Mouse (Mus musculus) forebrain, embryonic 14.5 days (tissue): Measurements from ENCODE around the gene Cyp11a1. TPM values are rescaled to one million over a fixed set of nuclear protein-coding genes. Genes with fewer than 3 reads are reported as not detected.

Experiments used
- ATAC-seq: fragments of 200-750 bp; cut with Nextera tagmentation; 2 replicates; pipeline ENCODE4 v1.8.0; 2017; ENCODE audit warnings: mild to moderate bottlenecking, moderate library complexity
- DNase-seq: peaks from one replicate; pipeline ENCODE4 v3.0.0-alpha.2; 2015; ENCODE audit warnings: low spot score
- H3K27ac ChIP-seq: fragments of 300-500 bp; sonication (generic); 2 replicates; pipeline ENCODE4 v1.5.1; 2014; ENCODE audit warnings: low read depth, mild to moderate bottlenecking, control low read depth, low read length, moderate library complexity
- H3K27me3 ChIP-seq: fragments of 300-500 bp; sonication (generic); replicated peaks from 2 replicates; pipeline ENCODE4 v1.6.1; 2014; ENCODE audit warnings: low read length, control low read depth, mixed read lengths; ENCODE audit not compliant: control insufficient read depth, insufficient read depth
- H3K36me3 ChIP-seq: fragments of 300-500 bp; sonication (generic); 2 replicates; pipeline ENCODE4 v1.6.1; 2014; ENCODE audit warnings: low read length, control low read depth; ENCODE audit not compliant: control insufficient read depth, insufficient read depth
- H3K4me1 ChIP-seq: fragments of 300-500 bp; sonication (generic); 2 replicates; pipeline ENCODE4 v1.6.1; 2014; ENCODE audit warnings: antibody characterized with exemption, low read length, control low read depth; ENCODE audit not compliant: control insufficient read depth, insufficient read depth
- H3K4me2 ChIP-seq: fragments of 300-500 bp; sonication (generic); 2 replicates; pipeline ENCODE4 v1.6.1; 2014; ENCODE audit warnings: mild to moderate bottlenecking, control low read depth, low read length
- H3K4me3 ChIP-seq: fragments of 300-500 bp; sonication (generic); 2 replicates; pipeline ENCODE4 v1.5.1; 2014; ENCODE audit warnings: low read depth, low read length, control low read depth
- H3K9ac ChIP-seq: fragments of 300-500 bp; sonication (generic); 2 replicates; pipeline ENCODE4 v1.6.1; 2014; ENCODE audit warnings: mild to moderate bottlenecking, low read length, control low read depth, moderate library complexity
- H3K9me3 ChIP-seq: fragments of 300-500 bp; sonication (generic); replicated peaks from 2 replicates; pipeline ENCODE4 v1.6.1; 2016; ENCODE audit warnings: low read length, control low read depth, mixed read lengths; ENCODE audit not compliant: control insufficient read depth
- WGBS: fragments of 180-500 bp; shearing (Covaris S2); extraction: QIAGEN DNeasy Blood & Tissue Kit; methylation state at CpG from one replicate; pipeline ENCODE4 v1.1.7; 2014; 5-methylcytosine and 5-hydroxymethylcytosine counted together
- polyA plus RNA-seq: library from polyadenylated mRNA; unstranded; fragments of >200 nt; fragmentation: Nextera tagmentation; extraction: Ambion mirVana; gene quantifications from 2 replicates; pipeline ENCODE4 v1.2.1, GENCODE M21; 2014

The Cyp11a1 gene
- polyA plus RNA-seq = 0.15 and 0.54 TPM in 2 replicates

DNA sequence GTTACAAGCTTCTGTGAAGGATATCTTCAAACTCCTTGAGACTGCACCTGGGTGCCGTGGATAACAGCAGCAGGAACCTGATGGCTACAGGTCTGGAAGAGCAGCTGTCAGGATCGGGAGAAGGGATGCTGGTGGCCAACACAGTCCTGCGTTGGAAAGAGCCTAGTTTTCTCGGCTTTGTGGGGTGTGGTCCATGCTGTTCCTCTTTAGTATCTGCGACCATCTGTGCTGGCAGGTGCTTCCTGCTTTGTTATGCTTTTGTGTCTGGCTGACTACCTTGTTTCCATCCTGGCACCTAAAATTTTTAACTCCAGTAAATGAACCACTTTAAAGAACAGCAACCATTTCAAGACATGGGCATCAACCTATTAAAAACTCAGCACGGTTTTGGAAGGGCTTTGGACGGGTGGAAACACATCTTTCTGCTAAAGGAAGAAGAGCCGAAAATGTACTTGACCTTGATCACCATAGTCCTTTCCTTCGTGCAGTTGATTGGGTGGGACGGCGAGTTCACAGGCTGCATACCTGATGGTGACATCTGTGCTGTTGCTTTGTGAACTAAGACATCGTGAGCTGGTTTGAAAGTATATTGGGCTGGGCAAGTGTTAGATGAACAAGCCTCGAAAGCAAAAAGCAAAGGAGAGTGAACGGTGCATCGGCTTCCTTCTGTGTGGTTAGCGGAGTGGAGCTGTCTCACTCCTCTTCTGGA is at the start of gene Cyp11a1:
TSS of gene Cyp11a1 (plus strand) at position 659 of the 709 bp plus-strand sequence.
- ATAC-seq = no peak
- H3K4me3 ChIP-seq = no peak within 1 kb of the TSS
- H3K9me3 ChIP-seq = no peaks in the 10 kb centered on the region
- no peak within 1 kb of the TSS for H3K9ac ChIP-seq
- WGBS = 85% methylated on average over 16 of the region's 16 CpGs
- peaks cover 15% of the 10 kb centered on the region for H3K4me1 ChIP-seq
- no peak within 1 kb of the TSS for H3K4me2 ChIP-seq
- H3K27me3 ChIP-seq = no peaks in the 10 kb centered on the region
- no peaks in the 10 kb centered on the region for H3K36me3 ChIP-seq
- 0 out of 2 replicates have a peak within 1 kb of the TSS, but pooled peaks have one; percentile 21 for H3K27ac ChIP-seq
- no peak for DNase-seq

DNA sequence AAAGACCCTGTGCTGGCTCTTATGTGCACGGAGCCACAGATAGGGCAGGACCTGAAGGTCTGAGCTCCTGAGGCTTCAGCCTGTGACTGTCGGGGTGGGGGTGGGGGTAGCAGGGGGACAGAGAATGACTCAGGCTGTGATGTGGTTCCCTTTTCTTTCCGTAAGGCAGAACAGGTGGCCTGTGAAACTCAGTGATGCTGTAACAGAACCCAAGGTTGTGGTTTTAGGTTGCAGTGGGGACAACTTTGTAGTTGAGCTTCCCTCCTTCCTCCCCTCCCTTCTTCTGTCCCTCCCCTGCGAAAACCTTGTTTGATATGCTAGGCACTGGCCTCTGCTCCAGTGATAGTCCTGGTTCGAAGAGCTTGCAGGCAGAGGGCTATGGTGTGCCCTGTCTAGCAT is 49.4 kb upstream of the Cyp11a1 start:
- DNase-seq (no peak), ATAC-seq (no peak)
- H3K9me3 ChIP-seq = no peaks in the 10 kb centered on the region
- no peak overlapping the region for H3K27ac ChIP-seq
- no peak overlapping the region for H3K4me2 ChIP-seq
- no peak overlapping the region for H3K4me3 ChIP-seq
- H3K27me3 ChIP-seq = no peaks in the 10 kb centered on the region
- no peak overlapping the region for H3K9ac ChIP-seq
- no peaks in the 10 kb centered on the region for H3K4me1 ChIP-seq
- WGBS = 89% methylated on average over 5 of the region's 5 CpGs
- peaks cover 59% of the 10 kb centered on the region for H3K36me3 ChIP-seq

DNA sequence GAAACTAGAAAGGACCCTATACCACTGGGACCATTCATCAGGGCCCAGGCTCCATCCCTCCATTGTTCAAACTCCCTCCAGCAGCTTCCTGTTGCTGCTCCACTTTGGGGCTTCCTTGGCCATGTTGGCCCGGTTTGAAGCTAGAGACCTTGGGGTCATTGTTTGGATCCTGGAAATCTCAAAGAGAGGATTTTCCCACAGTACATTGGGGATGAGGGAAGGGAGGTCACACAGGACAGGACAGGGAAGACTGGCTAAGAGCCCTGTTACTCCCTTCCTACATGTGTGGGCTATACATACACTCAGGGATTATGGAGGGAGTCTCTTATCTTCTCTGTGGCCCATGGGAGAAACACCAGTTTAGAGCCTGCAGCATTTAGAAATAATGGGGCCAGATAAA is 47.6 kb upstream of the Cyp11a1 start:
- Histone ChIP-seq H3K27ac (no peak overlapping the region), H3K36me3 (peaks cover 62% of the 10 kb centered on the region), H3K9ac (no peak overlapping the region), H3K4me2 (no peak overlapping the region), H3K4me1 (no peaks in the 10 kb centered on the region), H3K4me3 (no peak overlapping the region), H3K27me3 (no peaks in the 10 kb centered on the region), H3K9me3 (no peaks in the 10 kb centered on the region)
- WGBS = 79% methylated on average over 1 of the region's 1 CpGs
- DNase-seq = no peak
- no peak for ATAC-seq

DNA sequence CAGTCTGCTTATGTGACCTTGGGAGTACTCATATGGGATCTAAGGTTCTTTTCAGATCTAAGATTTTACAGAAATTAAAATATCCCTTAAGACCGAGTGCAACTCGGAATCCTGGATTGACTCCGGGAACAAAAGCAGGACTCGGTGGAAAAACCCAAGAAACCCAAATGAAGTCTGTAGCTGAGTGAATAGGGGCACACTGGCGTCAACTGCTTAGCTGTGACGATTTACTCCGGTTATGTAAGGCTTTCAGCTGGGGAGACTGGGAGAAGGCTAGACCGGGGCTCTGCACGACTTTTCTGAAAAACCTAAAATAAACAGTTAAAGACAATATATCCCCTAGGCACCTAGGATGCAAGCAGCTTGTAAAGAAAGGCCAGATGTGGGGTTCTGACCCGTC is 46.8 kb upstream of the Cyp11a1 start:
- no peaks in the 10 kb centered on the region for H3K4me1 ChIP-seq
- no peak overlapping the region for H3K4me3 ChIP-seq
- WGBS = 83% methylated on average over 10 of the region's 10 CpGs
- DNase-seq = no peak
- H3K27me3 ChIP-seq = no peaks in the 10 kb centered on the region
- no peaks in the 10 kb centered on the region for H3K9me3 ChIP-seq
- peaks cover 62% of the 10 kb centered on the region for H3K36me3 ChIP-seq
- H3K4me2 ChIP-seq = no peak overlapping the region
- H3K9ac ChIP-seq = no peak overlapping the region
- ATAC-seq = no peak
- no peak overlapping the region for H3K27ac ChIP-seq

DNA sequence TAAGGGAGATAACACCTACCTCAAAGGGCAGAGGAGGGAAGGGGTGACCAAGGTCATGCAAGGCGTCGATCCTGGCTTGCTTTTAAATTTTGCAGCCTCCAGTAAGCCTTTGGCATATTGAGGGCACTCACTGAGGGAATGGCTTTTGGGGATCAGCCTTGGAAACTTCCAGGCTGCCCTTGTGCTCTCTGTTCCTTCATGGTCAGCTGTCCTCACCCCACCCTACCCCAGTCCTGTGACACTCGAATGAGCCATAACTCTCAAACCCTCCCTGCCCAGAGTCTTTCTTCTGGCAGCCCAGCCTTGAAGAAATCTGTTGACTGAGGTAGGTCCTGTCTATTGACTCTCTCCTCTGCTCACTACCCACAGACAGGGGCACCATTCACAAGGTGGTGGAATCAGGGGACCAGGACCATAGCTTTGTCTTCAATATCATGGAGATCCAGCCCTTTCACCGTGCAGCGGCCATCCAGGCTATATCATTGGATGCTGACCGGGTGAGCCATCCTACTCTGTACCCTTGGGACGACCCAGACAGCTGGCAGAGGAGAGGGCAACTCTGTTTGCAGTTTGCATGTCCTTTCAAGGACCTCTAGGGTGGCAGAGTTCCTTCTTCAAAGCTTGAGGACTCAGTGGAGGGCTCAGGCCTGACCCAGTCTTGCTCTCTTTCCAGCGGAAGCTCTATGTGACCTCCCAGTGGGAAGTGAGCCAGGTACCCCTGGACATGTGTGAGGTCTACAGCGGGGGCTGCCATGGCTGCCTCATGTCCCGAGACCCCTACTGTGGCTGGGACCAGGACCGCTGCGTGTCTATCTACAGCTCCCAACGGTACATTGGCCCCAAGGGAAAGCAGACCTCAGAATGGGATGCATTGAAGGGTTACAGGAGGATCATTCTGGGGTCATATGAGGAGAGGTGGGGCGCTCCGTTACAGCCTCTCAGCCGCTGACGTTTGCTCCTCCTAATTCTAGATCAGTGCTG is 46.0 kb upstream of the Cyp11a1 start:
- Histone ChIP-seq H3K9me3 (no peaks in the 10 kb centered on the region), H3K27ac (no peak overlapping the region), H3K4me3 (no peak overlapping the region), H3K36me3 (peaks cover 61% of the 10 kb centered on the region), H3K4me1 (no peaks in the 10 kb centered on the region), H3K9ac (no peak overlapping the region), H3K27me3 (no peaks in the 10 kb centered on the region), H3K4me2 (no peak overlapping the region)
- WGBS = 90% methylated on average over 17 of the region's 17 CpGs
- ATAC-seq (no peak), DNase-seq (no peak)

DNA sequence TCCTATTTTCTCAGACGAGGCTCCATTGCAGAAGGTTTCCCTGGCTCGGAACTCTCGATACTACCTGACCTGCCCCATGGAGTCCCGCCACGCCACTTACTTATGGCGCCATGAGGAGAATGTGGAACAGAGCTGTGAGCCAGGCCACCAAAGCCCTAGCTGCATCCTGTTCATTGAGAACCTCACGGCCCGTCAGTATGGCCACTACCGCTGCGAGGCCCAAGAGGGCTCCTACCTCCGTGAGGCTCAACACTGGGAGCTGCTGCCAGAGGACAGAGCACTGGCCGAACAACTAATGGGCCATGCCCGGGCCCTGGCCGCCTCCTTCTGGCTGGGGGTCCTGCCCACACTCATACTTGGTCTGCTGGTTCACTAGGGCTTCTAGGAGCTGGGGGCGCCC is 45.0 kb upstream of the Cyp11a1 start:
- no peaks in the 10 kb centered on the region for H3K9me3 ChIP-seq
- H3K36me3 ChIP-seq = peaks cover 51% of the 10 kb centered on the region
- 89% methylated on average over 15 of the region's 15 CpGs for whole genome bisulfite sequencing
- no peak overlapping the region for H3K4me3 ChIP-seq
- ATAC-seq (no peak), DNase-seq (no peak)
- H3K27me3 ChIP-seq = no peaks in the 10 kb centered on the region
- no peak overlapping the region for H3K4me2 ChIP-seq
- H3K9ac ChIP-seq = no peak overlapping the region
- H3K27ac ChIP-seq = no peak overlapping the region
- no peaks in the 10 kb centered on the region for H3K4me1 ChIP-seq

DNA sequence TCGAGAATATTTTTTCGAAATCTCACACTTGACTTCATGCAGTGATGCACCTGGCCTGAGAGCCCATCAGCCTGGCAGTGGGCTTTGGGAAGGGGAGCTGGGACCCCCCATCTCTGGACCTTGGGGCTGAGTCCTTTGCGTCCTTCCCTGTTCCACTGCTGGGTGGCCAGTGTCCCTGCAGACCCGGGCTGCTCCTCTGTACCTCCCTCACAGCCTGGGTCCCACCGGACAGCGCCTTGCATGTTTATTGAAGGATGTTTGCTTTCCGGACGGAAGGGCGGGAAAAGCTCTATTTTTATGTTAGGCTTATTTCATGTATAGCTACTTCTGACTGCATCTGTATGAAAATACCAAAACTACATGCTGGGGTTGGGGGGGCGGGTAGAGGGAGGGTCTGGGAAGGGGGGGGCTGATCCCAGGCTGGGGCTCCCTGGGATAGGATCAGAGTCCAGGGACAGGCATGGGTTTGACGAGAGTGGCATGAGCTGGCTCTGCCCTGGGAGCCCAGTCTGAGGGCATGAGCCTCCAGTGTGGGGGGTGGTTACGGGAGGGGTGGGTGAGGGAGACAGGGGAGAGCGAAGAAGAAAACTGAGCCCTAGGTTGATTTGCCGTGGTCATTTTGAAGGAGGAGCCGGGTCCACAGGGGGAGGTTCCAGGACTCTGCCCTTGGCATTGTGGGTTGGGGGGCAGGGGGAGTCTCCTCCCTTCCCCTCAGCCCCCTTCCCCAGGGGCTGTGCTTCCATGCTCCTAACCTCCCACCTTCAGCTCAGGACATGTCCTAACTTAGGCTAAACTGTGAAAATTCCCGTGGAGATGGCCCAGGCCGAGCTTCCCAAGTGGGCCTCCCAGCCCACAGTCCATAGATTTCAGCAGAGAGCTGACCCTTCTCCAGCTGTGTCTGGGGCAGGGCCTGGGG is 44.1 kb upstream of the Cyp11a1 start:
- H3K9me3 ChIP-seq = no peaks in the 10 kb centered on the region
- H3K4me2 ChIP-seq = no peak overlapping the region
- no peaks in the 10 kb centered on the region for H3K27me3 ChIP-seq
- H3K27ac ChIP-seq = no peak overlapping the region
- no peaks in the 10 kb centered on the region for H3K4me1 ChIP-seq
- ATAC-seq = no peak
- H3K9ac ChIP-seq = no peak overlapping the region
- no peak overlapping the region for H3K4me3 ChIP-seq
- no peak for DNase-seq
- 76% methylated on average over 17 of the region's 17 CpGs for WGBS
- H3K36me3 ChIP-seq = peaks cover 42% of the 10 kb centered on the region

DNA sequence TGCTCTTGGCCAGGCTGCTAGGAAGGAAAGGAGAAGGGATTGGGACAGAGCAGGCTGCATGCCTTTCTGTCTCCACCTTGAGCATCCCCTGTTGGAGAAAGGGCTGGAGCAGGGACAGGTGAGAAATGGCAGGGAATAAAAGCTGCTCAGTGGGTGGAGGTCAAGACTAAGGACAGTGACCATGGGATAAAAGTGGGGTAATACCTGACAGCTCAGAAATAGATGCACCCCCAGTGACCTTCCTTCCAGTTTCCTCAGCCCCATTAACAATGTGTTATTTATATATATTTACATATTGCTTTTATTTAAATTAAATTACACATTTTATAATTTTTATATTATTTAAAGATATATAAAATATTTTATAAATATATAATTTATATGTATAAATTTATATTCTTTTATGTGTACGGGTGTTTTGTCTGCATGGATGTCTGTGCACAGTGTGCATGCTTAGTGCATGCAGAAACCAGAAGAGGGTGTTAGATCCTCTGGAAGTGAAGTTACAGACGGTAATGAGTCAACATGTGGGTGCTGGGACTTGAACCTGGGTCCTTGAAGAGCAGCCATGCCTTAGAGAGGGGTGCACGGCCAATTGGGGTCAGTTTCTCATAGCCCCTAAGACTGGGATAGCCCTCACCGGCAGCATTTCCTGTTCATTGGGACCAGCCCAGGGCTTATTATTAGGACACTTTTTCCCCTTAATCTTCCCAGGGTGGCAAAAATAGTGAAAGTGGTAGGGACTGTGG is 42.8 kb upstream of the Cyp11a1 start:
- Histone ChIP-seq H3K4me1 (no peaks in the 10 kb centered on the region), H3K9me3 (no peaks in the 10 kb centered on the region), H3K9ac (no peak overlapping the region), H3K27me3 (no peaks in the 10 kb centered on the region), H3K36me3 (peaks cover 29% of the 10 kb centered on the region), H3K4me3 (no peak overlapping the region), H3K27ac (no peak overlapping the region), H3K4me2 (no peak overlapping the region)
- WGBS = 94% methylated on average over 4 of the region's 4 CpGs
- DNase-seq = no peak
- ATAC-seq = no peak
